Mouse (Mus musculus) stomach, embryonic 16.5 days (tissue): Measurements from ENCODE around the gene Cdh10. TPM values are rescaled to one million over a fixed set of nuclear protein-coding genes. Genes with fewer than 3 reads are reported as not detected.

ENCODE experiments used
- ATAC-seq: fragments of 200-750 bp; cut with Nextera tagmentation; 2 replicates; pipeline ENCODE4 v1.8.0; 2017; ENCODE audit warnings: moderate number of reproducible peaks, moderate TSS enrichment; ENCODE audit not compliant: insufficient read depth, low FRiP score
- H3K27ac ChIP-seq: fragments of 300-500 bp; sonication (generic); 2 replicates; pipeline ENCODE4 v1.5.1; 2014; ENCODE audit warnings: low read length
- H3K27me3 ChIP-seq: fragments of 300-500 bp; sonication (generic); 2 replicates; pipeline ENCODE4 v1.6.1; 2014; ENCODE audit warnings: low read length, control low read depth, mixed read lengths; ENCODE audit not compliant: control insufficient read depth, insufficient read depth
- H3K36me3 ChIP-seq: fragments of 300-500 bp; sonication (generic); 2 replicates; pipeline ENCODE4 v1.6.1; 2014; ENCODE audit warnings: low read length; ENCODE audit not compliant: control insufficient read depth, insufficient read depth
- H3K4me1 ChIP-seq: fragments of 300-500 bp; sonication (generic); 2 replicates; pipeline ENCODE4 v1.6.1; 2014; ENCODE audit warnings: low read length, control low read depth, mixed read lengths; ENCODE audit not compliant: control insufficient read depth, insufficient read depth
- H3K4me2 ChIP-seq: fragments of 300-500 bp; sonication (generic); 2 replicates; pipeline ENCODE4 v1.6.1; 2014; ENCODE audit warnings: low read depth, low read length, mixed read lengths
- H3K4me3 ChIP-seq: fragments of 300-500 bp; sonication (generic); replicated peaks from 2 replicates; pipeline ENCODE4 v1.5.1; 2014; ENCODE audit warnings: mild to moderate bottlenecking, low read length
- H3K9ac ChIP-seq: fragments of 300-500 bp; sonication (generic); 2 replicates; pipeline ENCODE4 v1.6.1; 2014; ENCODE audit warnings: low read length
- H3K9me3 ChIP-seq: fragments of 300-500 bp; sonication (generic); replicated peaks from 2 replicates; pipeline ENCODE4 v1.6.1; 2016; ENCODE audit warnings: low read length, control low read depth; ENCODE audit not compliant: control insufficient read depth
- WGBS: fragments of 180-500 bp; shearing (Covaris S2); extraction: QIAGEN DNeasy Blood & Tissue Kit; methylation state at CpG from one replicate; pipeline ENCODE4 v1.1.7; 2014; 5-methylcytosine and 5-hydroxymethylcytosine counted together
- polyA plus RNA-seq: library from polyadenylated mRNA; unstranded; fragments of >200 nt; fragmentation: Nextera tagmentation; extraction: Ambion mirVana; gene quantifications from 2 replicates; pipeline ENCODE4 v1.2.1, GENCODE M21; 2015

The Cdh10 gene
- polyA plus RNA-seq, 1 experiment from 2014 or later = 1.5 TPM

DNA sequence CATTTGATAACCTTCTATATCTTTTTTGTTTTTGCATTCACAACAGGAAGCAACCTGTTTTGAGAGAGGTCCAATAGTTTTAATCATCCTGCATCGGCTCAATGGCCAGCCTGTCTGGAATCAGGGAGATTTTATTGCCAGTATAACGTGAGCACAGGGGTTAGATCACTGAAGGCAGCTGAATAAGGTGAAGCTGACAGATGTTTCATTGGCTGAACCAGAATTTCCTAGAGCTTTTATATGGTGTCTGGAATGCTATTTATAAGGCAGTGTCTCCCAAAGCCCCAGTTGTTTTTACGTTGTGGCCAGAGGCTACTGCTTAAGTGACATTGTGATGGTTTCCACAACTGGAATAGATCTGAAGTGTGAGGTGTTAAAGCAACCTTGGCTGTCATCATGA, 214.2 kb downstream of the Cdh10 start:
- H3K36me3 ChIP-seq = no peaks in the 10 kb centered on the region
- no peaks in the 10 kb centered on the region for H3K4me1 ChIP-seq
- ATAC-seq = no peak
- H3K4me3 ChIP-seq = no peak overlapping the region
- H3K4me2 ChIP-seq = no peak overlapping the region
- H3K27me3 ChIP-seq = no peaks in the 10 kb centered on the region
- 66% methylated on average over 3 of the region's 3 CpGs for WGBS
- H3K9me3 ChIP-seq = no peaks in the 10 kb centered on the region
- no peak overlapping the region for H3K9ac ChIP-seq
- no peak overlapping the region for H3K27ac ChIP-seq

- WGBS = 67% methylated on average over 1 of the region's 1 CpGs
- no peaks in the 10 kb centered on the region for H3K4me1 ChIP-seq
- H3K4me2 ChIP-seq = no peak overlapping the region
- no peaks in the 10 kb centered on the region for H3K36me3 ChIP-seq
- H3K9me3 ChIP-seq = no peaks in the 10 kb centered on the region
- no peak overlapping the region for H3K4me3 ChIP-seq
- H3K9ac ChIP-seq = no peak overlapping the region
- H3K27ac ChIP-seq = no peak overlapping the region
- ATAC-seq = no peak
- H3K27me3 ChIP-seq = no peaks in the 10 kb centered on the region
Measured at GRCm38 (mm10) chr15:19040077-19040476, 221.3 kb downstream of the Cdh10 start.
